Mouse (Mus musculus): Measurements from ENCODE around the gene Agrp.

DNA sequence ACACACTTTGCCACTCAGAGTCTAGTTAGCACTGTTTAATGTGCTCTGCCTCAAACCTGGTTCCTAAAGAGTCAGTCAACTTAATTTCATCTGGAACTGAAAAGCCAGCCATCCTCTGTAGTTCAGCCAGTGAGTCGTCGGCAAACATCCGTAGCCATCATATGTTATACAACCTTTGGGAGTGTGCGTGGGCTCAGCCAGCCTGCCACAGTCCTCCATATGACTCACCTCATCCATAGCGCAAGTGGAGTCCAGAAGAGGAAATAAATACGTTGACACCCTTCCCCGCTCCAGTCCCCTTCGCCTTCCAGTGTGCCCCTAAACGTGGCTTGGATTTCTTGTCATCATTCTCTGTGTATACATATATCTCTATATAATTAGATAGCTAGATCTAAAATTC, 65.4 kb downstream of the Agrp start:
- TF ChIP-seq CTCF (conservative IDR thresholded peaks at IDR 0.05; ENCODE audit: low read length): no peak
- TF ChIP-seq NANOG (IDR thresholded peaks at IDR 0.05; ENCODE audit: borderline replicate concordance, low read length): no peak
- TF ChIP-seq POU5F1 (IDR thresholded peaks at IDR 0.05; ENCODE audit: borderline replicate concordance, low read length): no peak

Data from E14TG2a.4 (cell line).